Mouse (Mus musculus) frontal cortex, postnatal 14 days (tissue): Measurements from ENCODE around the gene Alkbh4.
"Not testable (repeated sequence)": the region's sequence is repeated elsewhere in the genome, so short reads cannot be mapped to it uniquely, and the experiment has no call there.

Source experiments
- DNase-seq, 2 experiments: peaks; one replicate each; pipeline ENCODE4 v3.0.0; 2022; ENCODE audit warnings: low spot score in 2 of 2

Alkbh4 gene

DNA sequence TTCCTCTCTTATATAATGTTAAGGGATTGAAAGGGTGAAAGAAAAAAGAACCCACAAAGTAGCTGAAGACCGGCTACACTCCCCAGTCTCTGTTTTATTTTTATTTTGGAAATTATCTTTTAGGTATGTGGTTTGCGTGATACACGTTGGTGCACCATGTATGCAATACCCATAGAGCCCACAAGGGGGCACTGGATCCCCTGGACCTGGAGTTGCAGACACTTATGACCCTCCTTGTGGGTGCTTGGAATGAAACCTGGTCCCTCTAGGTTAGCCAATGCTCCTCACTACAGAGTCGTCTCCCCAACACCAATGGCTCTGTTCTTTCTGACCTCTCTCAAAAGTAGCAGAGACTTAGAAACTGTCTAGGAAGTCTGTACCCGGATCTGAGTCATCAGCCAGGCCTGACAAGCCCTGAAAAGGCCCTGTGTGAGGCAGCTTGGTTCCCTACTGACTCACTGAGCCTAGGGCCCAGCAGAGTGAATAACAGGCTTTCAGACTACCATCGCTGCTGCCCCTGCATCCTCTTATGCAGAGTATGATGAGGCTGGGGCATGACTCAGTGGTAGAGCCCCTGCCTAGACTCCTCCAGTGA, 7.3 kb downstream of the Alkbh4 start:
- no peak for DNase-seq

DNA sequence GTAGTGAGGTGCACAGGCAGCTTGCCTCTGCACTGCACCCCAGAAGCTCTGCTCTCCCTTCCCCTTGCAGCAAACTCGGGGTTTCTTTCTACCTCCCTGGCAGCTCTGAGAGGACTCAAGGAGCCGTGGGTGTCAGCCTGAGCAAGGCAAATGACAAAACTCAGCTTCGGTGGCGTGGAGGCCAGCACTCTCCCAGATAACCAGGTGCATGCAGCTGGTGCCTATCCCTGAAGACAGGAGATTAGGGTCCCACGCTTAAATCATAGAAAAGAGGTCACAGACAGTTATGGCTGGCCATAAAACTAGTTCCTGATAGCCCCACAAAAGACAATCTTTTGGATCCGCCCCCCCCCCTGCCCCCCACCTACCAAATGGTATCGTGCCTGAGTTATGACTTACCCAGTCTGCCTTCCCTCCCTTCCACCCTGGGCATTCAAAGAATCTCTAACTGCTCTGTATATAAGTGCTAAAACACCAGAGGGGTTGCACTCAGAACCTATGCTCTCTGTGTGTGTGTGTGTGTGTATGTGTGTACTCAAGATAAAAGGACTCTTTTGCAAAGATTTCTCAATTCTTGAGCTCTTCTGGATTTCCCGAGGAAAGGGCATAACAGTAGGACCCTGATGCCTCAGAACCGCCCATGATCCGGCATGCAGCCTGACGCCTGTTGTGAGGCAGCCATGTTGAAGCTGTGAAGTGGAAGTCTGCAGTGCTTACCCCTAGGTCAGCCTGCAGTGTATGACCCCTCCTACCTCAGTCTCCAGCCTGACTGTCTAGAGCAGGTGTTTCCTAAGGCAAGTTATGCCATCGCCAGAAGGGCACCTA, 8.9 kb downstream of the Alkbh4 start:
- DNase-seq: no peak

DNA sequence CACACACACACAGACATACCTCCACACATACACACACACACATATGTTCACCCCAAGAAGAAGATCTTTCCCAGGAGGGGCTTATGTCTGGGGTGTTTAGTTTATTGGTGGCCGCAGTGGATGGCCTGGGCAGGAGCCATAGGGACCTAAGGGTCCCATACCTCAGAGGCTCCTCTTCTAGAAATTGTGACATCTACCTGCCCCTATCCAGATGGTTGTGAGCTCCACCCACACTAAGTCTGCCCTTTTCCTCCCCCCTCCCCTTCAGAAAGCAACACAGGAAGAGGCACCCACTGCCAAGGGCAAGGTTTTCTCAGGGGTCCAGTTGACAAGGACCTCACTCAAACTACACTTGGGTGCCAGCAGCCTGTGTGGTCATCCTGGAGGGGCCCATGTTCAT, 11.0 kb downstream of the Alkbh4 start:
- DNase-seq: no peak

- no peak for DNase-seq
Observed at GRCm38 (mm10) chr5:136147704-136148103, 11.8 kb downstream of the Alkbh4 start.

GRCm38 (mm10) chr5:136149134-136149576, 13.2 kb downstream of the Alkbh4 start:
- not testable (repeated sequence) for DNase-seq

DNA sequence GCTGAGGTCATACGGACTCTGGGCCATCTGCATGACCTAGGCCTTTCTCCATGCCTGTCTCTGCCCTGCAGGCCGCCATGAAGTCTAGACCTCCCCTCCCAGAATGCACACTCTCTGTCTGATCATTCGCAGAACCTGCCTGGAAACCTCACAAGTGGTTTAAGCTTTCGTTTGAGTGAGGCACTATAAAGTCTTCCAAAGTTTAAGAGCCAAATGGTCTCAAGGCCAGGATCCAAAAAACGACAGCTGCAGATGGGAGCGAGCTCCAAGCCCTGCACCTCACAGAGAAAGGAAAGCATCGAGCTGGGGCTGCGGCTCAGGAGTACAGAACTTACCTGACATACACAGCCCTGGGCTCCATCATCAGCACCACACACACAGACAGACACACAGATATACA, 16.4 kb downstream of the Alkbh4 start:
- DNase-seq: no peak

- no peak for DNase-seq
Observed at GRCm38 (mm10) chr5:136155399-136155798, 19.5 kb downstream of the Alkbh4 start.

- not testable (repeated sequence) for DNase-seq
Observed at GRCm38 (mm10) chr5:136160084-136160483, 24.1 kb downstream of the Alkbh4 start.

DNA sequence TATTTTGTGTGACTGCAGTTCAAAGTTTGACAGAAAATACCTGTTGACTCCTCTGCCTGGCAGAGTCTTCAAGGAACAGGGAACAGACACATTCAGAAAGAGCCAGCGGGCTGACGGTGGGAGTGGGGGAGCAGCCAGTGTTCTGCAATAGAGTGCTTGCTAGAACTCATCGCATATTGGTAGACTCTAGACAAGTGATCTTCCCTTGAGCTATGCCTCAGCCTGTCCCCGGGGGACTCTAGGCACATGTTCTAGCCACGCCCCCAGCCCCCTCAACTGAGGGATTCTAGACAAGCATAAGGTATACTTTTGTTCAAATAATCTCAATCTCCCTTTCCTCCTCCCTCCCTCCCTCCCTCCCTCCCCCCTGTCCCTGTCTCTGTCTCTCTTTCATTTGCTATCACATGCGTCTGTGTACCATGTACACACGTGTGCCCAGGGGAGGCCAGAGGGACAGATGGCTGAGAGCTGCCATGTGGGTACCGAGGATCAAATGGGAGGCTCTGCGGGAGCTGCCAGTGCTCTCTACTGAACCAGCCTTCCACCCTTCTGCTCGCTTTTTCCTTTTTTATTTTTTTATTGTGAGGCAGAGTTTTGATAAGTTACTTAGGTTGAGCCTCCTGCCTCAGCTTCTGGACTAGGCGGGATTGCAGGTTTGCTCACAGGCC, 28.0 kb downstream of the Alkbh4 start:
- DNase-seq: no peak

- DNase-seq: no peak
Observed at GRCm38 (mm10) chr5:136165246-136165645, 29.3 kb downstream of the Alkbh4 start.

DNA sequence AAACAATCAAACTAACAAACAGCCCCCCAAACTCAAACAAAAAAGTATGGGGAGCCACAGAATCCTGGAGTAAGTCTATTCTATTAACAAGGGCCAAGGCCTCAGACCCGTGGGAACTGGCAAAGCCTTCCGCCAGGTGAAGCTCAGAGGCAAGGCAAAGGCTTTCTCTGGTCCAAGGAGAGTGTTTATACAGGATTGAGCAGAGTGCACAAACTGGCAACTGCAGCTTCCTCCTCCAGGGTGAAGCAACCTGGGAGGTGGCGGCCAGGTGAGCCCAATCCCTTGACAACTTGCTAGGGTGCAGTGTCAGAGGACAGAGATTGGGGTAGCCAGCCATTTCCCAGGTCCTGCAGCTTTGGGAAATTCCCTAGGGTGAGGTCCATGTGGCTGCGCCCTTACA, 31.4 kb downstream of the Alkbh4 start:
- DNase-seq: no peak

DNA sequence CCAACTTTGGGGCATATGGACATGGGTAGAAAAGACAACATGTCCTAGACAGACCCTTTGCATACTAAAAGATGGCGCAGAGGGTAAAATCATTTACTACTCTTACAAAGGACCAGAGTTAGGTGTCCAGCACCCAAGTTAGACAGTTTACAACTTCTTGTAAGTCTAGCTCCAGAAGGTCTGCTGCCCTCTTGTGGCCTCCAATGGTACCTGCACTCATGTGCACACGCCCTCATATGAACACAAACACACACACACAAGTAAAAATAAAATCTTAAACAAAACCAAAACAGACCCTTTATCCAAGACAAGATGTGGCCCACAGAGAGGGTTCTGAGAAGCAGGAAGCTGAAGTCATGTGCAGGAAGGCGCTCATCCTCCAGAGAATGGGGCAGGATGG, 32.1 kb downstream of the Alkbh4 start:
- no peak for DNase-seq

GRCm38 (mm10) chr5:136169626-136170511, 33.9 kb downstream of the Alkbh4 start:
- peak in 1 of 2 experiments; percentile 45 for DNase-seq

GRCm38 (mm10) chr5:136170512-136171362, 34.8 kb downstream of the Alkbh4 start, which contains the start of gene Orai2:
Gene Orai2, minus strand, starts transcription at chr5:136170713.
- DNase-seq: peak; percentile 76 to 81

- DNase-seq: no peak
Observed at GRCm38 (mm10) chr5:136171363-136172341, 35.7 kb downstream of the Alkbh4 start.

- no peak for DNase-seq
Observed at GRCm38 (mm10) chr5:136172939-136173338, 37.0 kb downstream of the Alkbh4 start.

DNA sequence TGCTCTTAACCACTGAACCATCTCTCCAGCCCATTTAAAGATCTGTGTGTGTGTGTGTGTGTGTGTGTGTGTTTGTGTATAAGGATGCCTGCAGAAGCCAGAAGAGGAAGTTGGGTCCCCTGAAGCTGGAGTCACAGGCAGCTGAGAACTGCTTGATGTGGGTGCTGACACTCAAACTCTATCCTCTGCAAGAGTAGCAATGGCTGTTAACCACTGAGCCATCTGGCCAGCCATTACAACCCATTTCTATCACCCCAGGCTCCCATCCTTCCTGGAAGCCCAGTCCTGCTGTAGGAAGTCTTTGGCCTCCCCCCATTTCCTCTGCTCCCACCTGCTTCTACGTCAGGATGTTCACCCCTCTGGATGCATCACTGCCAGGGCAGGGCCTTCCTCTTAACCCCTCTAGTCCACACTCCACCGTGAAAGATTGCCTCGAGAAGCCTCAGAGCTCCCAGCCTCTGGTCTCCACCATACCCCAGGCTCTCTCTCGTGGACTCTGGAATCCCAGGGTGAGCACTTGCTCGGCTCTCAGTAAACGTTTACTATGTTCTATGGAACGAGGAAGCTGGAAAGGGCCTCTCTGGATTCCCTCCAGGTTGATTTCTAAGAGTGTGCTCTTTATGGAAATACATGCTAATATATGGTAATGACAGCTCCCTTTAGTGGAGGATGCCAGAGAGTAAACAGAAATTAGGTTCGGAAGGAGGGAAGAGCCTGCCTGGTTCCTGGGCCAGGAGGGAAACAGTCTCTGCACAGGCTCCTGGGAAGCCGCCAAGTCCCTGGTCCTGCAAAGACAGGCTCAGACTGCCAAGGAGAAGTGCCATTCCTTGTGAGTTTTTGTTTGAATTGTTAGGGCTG, 37.9 kb downstream of the Alkbh4 start:
- DNase-seq: peak in 1 of 2 experiments; percentile 44

DNA sequence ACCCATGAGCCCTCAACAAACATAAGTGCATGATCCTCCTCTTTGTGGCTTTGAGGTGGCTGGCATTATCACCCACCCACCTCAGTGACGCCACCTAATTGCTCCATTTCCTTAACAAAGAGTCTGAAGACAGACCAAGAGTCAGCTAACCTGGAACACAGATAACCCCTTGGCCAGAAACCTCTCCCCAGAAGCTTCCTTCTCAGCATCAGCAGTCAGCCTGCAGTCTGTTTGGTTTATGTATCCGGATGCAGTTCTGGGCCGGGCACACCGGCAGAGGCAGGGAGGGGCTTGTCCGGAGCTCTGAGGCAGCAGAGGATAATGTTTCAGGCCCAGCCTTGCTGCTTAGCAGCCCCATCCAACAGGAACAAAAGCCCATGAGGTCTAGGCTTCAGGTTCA, 43.6 kb downstream of the Alkbh4 start:
- DNase-seq: no peak
